In the genomic region with DNA sequence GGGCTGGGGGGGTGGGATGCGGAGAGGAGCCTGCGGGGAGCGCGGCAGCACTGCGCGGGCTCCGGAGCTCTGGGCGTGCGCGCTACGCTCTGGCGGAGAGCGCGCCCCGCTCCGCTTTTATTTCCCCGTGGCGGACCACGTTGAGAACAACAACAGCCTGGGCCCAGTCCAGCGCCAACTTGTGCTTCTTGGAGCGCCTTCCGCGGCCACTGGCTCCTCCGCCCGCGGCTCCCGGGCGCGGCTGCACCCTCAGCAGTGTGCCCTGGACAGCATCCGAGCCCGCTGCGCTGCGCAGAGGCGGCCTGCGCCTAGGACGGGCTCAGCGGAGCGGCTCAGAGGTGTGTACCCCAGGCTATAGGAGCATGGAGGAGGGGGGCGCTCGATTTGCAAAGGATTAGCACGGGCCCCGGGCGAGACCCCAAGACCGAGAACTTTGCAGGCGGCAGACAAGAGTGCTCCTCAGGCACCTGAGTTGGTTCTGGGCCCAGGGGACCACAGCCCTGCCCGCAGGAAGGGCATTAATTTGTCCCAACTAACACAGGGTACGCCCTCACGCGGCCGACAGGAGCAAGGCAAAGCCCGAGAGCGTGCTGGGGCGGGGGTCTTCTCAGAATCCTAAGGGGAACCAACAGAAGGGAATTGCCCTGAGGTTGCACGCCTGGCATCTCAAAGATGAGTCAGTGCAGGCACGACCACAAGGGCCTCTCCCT, we compare ENCODE assay signal across 8 mouse cellular contexts. TPM values are rescaled to one million over a fixed set of nuclear protein-coding genes. Genes with fewer than 3 reads are reported as not detected.
DNase-seq lines count a peak whose midpoint lies in the region; ATAC-seq lines count a peak whose summit lies in the region.

A gene (minus strand): TSS at position 91 of the 710 bp plus-strand sequence.

- H3K4me3 ChIP-seq in hindbrain, embryonic 14.5 days (replicated peaks; ENCODE audit: low read length): peak within 1 kb of the TSS; percentile 97
- H3K4me3 ChIP-seq in megakaryocyte, embryonic 14.5 days (replicated peaks): peak within 1 kb of the TSS; percentile 91

- peaks cover 16% of the 10 kb centered on the region for H3K4me1 ChIP-seq in hindbrain, embryonic 14.5 days (replicated peaks; ENCODE audit: control insufficient read depth, insufficient read depth, low read length)
- peaks cover 27% of the 10 kb centered on the region for H3K4me1 ChIP-seq in megakaryocyte, embryonic 14.5 days

- H3K4me2 ChIP-seq in hindbrain, embryonic 14.5 days (replicated peaks): peak within 1 kb of the TSS; percentile 73

- peaks cover 29% of the 10 kb centered on the region for H3K36me3 ChIP-seq in hindbrain, embryonic 14.5 days (replicated peaks; ENCODE audit: control insufficient read depth, insufficient read depth)
- H3K36me3 ChIP-seq in megakaryocyte, embryonic 14.5 days (replicated peaks; ENCODE audit: low read length): no peaks in the 10 kb centered on the region

- DNase-seq in adrenal gland, adult 2 months: peak; percentile 76
- peak; percentile 85 to 88 for DNase-seq in cerebellum, postnatal 25 days
- DNase-seq in gastrocnemius, adult 18-20 months (ENCODE audit: low spot score): peak; percentile 32
- peak; percentile 93 for DNase-seq in hindbrain, embryonic 14.5 days (ENCODE audit: low spot score)
- peak; percentile 73 to 74 for DNase-seq in left cerebral cortex, postnatal 25 days (ENCODE audit: low spot score in 2 of 2)
- DNase-seq in right cerebral cortex, postnatal 14 days: peak; percentile 83

- peak within 1 kb of the TSS; percentile 92 for H3K27ac ChIP-seq in hindbrain, embryonic 14.5 days

- H3K27me3 ChIP-seq in hindbrain, embryonic 14.5 days (ENCODE audit: control insufficient read depth, insufficient read depth, low read length): no peaks in the 10 kb centered on the region
- peaks cover 83% of the 10 kb centered on the region for H3K27me3 ChIP-seq in megakaryocyte, embryonic 14.5 days (replicated peaks)

- H3K9me3 ChIP-seq in hindbrain, embryonic 14.5 days (ENCODE audit: control insufficient read depth, low read length): no peaks in the 10 kb centered on the region
- peaks cover 17% of the 10 kb centered on the region for H3K9me3 ChIP-seq in megakaryocyte, embryonic 14.5 days

- peak within 1 kb of the TSS; percentile 94 for H3K9ac ChIP-seq in hindbrain, embryonic 14.5 days

- WGBS in hindbrain, embryonic 14.5 days: under 1% methylated on average over 35 of the region's 55 CpGs

- ATAC-seq in hindbrain, embryonic 14.5 days (ENCODE audit: low FRiP score): peak; percentile 81
- ATAC-seq in inflammation-experienced regulatory T-cells, adult 6 months: no peak

- intact Hi-C loops in left cerebral cortex, postnatal 25 days (cut with DNase I): loop anchor here (5.0 kb wide), 1 partner anchor 69 kb away; a partner anchor contains a TSS

RNA-seq across cellular contexts. Expression of the gene that starts here (rescaled TPM):
- 1 to 10 TPM; 7.4 to 9.5 TPM for total RNA-seq in adrenal gland, adult 2 months (2021)
- polyA plus RNA-seq in adrenal gland, adult 2 months (2012; rRNA removed): 17.1 and 22.1 TPM in 2 replicates
- under 1 TPM; 0.62 TPM for total RNA-seq in gastrocnemius, adult 18-20 months (2021)
- 29.8 and 32.1 TPM in 2 replicates for polyA plus RNA-seq in hindbrain, embryonic 14.5 days (2014; fragmentation: Nextera tagmentation; extraction: Ambion mirVana)
- 10 to 100 TPM; 59.2 to 60.8 TPM for total RNA-seq in left cerebral cortex, postnatal 25 days (2021)
- 13.7 and 33.8 TPM in 2 replicates for polyA plus RNA-seq in megakaryocyte, embryonic 14.5 days (2012; ENCODE audit: insufficient read depth, low replicate concordance)
- polyA plus RNA-seq in inflammation-experienced regulatory T-cells, adult 6 months (2017; shearing (Covaris generic)): not detected

Comparison
In these comparisons a context has a peak if more than half of its experiments do, and no peak if none do; other contexts are left out.
1. RNA of the gene that starts here (total RNA-seq): 59.2 to 60.8 TPM in left cerebral cortex, postnatal 25 days; 7.4 to 9.5 TPM in adrenal gland, adult 2 months and 0.62 TPM in gastrocnemius, adult 18-20 months; every median in the first group is over 4 times any median in the second.
2. RNA of the gene that starts here (polyA plus RNA-seq): 13.7 to 33.8 TPM in megakaryocyte, embryonic 14.5 days, 29.8 to 32.1 TPM in hindbrain, embryonic 14.5 days and 17.1 to 22.1 TPM in adrenal gland, adult 2 months; not detected in inflammation-experienced regulatory T-cells, adult 6 months; every median in the first group is over 10 times any median in the second.
3. Peak in DNase-seq in gastrocnemius, adult 18-20 months; RNA of the gene not detected or under 1 TPM.
4. DNase-seq: peak in every context shown above with its lines; median percentile 93 in hindbrain, embryonic 14.5 days; 86 in cerebellum, postnatal 25 days; 83 in right cerebral cortex, postnatal 14 days; 76 in adrenal gland, adult 2 months; 74 in left cerebral cortex, postnatal 25 days; 32 in gastrocnemius, adult 18-20 months.